Mouse (Mus musculus): ENCODE measurements around the gene Dis3l. TPM values are rescaled to one million over a fixed set of nuclear protein-coding genes. Genes with fewer than 3 reads are reported as not detected.

Gene Dis3l
- 7.7 and 11.0 TPM in 2 replicates for polyA plus RNA-seq (2015; fragmentation: Nextera tagmentation; extraction: Ambion mirVana)

DNA sequence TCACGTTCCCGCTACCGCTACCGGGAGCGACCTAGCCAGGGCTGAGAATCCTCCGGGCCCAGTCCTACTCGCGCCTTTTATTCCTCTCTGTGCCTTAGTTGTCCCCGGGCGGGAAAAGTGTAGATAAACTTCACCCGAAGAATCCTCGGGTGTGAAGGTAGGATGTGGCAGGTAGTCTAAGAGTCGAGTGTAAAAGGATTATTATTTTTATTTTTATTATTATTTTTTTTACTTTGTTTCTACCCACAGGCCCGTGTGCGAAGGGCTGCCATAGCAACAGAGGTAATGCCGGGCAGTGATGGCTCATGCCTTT is at the start of gene Dis3l:
Gene Dis3l (minus strand): TSS at position 35 of the 313 bp plus-strand sequence.

DNA sequence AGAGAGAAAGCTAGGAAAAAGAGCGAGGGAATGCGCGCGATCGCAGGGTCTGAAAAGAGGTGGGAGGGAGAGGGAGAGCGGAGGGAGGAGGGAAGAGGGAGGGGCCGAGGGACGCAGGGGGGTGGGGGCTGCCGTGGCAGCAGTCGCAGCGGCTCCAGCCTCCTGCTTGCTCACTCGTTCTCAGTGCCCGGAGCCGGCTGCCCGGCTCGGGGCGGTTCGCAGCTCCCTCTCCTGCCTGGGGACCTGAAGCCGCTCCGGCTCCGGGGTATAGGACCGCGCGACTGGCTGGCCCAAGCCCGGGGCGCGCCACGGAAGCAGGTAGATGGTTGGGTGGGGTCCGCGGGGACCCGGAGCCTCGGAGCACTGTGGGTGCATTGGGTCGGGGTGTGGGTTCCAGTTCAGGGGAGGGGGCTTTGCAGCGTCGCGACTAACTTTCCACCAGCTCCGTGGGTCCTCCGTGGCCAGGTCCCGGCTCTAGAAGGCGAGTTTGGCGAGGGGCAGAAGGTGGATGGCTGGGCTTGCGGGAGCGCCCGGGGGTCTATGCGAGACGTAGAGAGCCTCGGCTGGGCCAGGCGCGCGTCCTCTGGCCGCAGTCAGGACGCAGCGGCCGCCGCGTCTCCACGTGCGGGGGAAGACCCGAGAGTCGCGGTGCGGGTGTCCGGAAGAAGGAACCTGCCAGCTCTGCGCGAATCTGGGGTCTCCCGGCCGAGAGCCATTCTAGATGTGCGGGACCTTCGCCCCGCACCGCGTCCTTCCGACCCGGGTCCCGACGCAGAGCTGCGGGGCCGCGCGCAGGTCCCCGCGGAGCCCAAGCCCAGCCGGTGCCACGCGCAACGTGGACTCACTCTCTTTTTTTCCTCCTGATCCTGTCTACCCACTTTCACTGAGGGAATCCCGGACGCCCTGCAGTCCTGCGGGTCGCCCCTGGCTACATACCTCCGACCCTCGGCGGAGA is 44.7 kb upstream of the Dis3l start, which contains the start of gene Megf11:
Gene Megf11 (plus strand): TSS at position 116 of the 955 bp plus-strand sequence.

DNA sequence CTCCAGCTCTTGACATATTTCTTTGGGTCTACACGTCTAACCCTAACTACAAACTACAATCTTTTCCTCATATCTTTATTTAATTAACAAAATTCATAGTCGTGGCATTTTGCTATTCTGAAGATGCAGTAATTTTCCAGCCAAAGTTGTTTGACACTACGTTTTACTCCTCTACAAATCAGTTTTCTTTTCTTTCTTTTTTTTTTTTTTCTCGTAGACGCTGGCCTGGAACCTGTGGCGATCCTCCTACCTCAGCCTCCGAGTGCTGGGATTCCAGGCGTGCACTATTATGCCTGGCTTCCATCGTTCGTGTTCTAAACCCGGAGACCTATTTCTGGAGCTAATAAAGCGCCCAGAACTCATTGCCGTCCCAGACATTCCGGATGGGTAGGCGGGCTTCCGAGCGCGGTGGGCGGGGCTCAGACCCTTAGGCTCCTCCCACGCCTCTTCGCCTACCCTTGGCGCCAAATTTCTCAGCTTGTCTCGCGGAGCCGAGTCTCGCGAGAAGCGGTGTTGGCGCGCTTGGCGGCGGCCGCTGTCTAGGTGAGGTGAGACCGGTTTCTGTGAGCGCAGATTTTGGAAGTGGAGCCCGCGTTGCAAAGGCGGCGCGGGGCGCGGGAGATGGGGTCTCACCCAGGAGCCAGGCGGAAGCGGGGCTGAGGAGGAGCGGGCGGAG is 59.8 kb downstream of the Dis3l start, which contains the start of gene Tipin:
Gene Tipin (plus strand): TSS at position 477 of the 676 bp plus-strand sequence.

Other genes starting within 250 kb of the Dis3l start
- gene Lctl, start 224.1 kb downstream of the Dis3l start, polyA plus RNA-seq (2015; fragmentation: Nextera tagmentation; extraction: Ambion mirVana), result 0.13 and 0.36 TPM in 2 replicates
- gene Zwilch, start 168.2 kb downstream of the Dis3l start, polyA plus RNA-seq (2015; fragmentation: Nextera tagmentation; extraction: Ambion mirVana), result 3.4 and 5.9 TPM in 2 replicates
- 918 and 950 TPM in 2 replicates for gene Rpl4, start 167.9 kb downstream of the Dis3l start, polyA plus RNA-seq (2015; fragmentation: Nextera tagmentation; extraction: Ambion mirVana)
- gene Snapc5, start 162.0 kb downstream of the Dis3l start, polyA plus RNA-seq (2015; fragmentation: Nextera tagmentation; extraction: Ambion mirVana), result 39.4 and 46.3 TPM in 2 replicates
- 0.94 and 1.8 TPM in 2 replicates for gene Uchl4, start 106.1 kb downstream of the Dis3l start, polyA plus RNA-seq (2015; fragmentation: Nextera tagmentation; extraction: Ambion mirVana)
- gene Map2k1, start 87.7 kb downstream of the Dis3l start, polyA plus RNA-seq (2015; fragmentation: Nextera tagmentation; extraction: Ambion mirVana), result 53.0 and 64.7 TPM in 2 replicates
- gene Tipin, start 59.7 kb downstream of the Dis3l start, polyA plus RNA-seq (2015; fragmentation: Nextera tagmentation; extraction: Ambion mirVana), result 121 and 136 TPM in 2 replicates
- gene Megf11, start 44.3 kb upstream of the Dis3l start, polyA plus RNA-seq (2015; fragmentation: Nextera tagmentation; extraction: Ambion mirVana), result 2.4 and 2.8 TPM in 2 replicates